Mouse (Mus musculus) granulocyte monocyte progenitor cell, adult 5-6 weeks (primary cell): ENCODE measurements at regions not wholly inside any gene's neighbourhood (a gene's known extent, or its start where the extent isn't known, plus 50 kb on each side); places are given as distances from the start of the nearest gene placed in this dataset.
A peak's percentile ranks its signal among the peaks of the same experiment; 100 is the strongest.

Source experiments
- ATAC-seq: replicated peaks from 2 replicates; pipeline ENCODE4 v1.8.0; 2016; ENCODE audit warnings: mild to moderate bottlenecking, moderate TSS enrichment, inconsistent platforms; ENCODE audit not compliant: poor library complexity, severe bottlenecking

DNA sequence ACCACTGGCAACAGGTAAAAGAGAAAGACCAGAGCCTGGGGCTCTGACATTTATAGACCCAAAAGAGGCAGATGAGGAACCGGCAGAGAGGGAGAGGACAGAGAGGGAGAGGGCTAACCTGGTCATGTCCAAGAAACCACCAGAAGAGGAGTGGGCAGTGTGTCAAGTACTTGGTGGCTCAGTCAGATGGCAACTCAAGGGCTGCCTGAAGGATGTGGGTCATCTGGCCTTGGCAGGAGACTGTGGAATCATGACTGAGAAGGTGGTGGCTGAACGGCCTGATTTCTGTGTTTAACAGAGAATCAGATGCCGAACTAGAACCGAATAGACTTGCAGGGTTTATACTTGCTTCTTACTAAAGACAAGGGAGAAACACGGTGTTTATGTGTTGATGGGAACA, 87.9 kb downstream of the Zfp706 start:
- ATAC-seq: no peak

DNA sequence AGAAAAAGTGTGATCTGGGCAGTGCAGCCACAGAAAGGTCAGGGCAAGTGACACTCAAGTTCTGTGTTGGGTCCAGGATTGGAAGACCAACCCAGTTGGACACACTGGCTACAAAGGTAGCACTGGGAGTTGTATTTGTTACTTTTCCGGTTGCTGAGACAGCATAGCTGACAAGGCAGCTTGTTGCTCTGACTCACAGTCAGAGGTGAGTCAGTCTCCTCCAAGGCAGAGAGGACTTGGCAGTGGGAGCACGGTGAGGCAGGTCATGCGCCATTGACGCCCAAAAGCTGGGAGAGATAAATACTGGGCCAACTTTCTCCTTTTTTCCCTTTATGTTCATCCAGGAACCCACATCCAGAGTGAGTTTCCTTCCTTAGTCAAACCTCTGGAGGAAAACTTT, 88.4 kb downstream of the Zfp706 start:
- no peak for ATAC-seq

DNA sequence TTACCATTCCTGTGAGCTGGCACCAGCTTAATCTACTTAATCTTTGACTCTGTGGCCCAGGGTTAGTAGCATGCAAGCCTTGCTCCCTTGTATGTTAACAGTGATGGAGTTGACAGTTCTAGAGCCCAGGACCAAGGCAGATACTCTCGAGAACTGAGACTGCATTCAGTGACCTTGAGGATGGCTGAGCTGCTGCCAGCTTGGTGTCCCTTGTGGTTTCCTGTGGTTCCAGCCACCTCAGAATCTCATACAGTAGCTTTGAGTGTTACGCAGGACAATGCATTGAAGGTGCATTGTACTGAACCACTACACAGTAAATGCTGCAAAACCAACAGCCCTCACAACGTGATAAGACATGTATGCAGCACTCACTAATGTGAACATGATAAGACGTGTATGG, 90.6 kb downstream of the Zfp706 start:
- ATAC-seq: no peak

DNA sequence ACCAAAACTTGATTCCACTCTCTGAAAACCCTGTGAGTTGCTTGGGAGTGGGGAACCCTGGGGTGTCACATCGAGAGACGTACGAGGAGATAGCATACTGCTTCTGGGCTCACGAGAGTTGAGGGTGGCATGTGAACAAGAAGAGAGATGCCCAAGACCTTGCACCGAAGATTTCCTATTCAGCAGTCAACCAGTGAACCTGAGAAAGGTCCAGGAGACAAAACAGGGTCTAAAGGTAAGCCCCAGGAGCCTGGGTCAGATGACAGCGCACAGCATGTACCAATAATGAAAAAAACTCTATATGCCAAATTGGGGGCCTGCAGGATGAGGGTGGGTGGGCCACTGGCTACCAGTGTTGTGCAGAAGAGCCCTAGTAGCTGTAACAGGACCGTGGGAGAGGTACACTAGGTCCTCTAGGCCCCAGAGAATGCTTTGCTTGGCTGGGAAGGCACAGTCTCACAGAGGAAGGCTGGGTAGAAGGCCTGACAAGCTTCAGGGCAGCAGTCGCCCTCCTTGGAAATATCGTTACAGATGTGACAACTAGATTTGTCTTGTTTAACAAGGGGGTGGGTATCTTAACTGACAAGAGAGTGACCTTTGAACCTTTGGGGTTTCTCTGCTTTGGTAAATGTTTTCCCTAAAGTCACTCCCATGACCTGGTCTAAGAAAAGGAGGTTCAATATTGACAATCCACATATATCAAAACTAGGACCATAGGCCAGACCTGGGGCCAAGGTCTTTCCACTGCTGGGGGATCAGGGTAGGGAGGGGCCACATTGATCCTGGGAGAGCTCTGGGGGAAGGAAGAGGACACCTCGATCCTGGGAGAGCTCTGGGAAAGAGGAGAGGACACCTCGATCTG, 93.1 kb downstream of the Zfp706 start:
- no peak for ATAC-seq

DNA sequence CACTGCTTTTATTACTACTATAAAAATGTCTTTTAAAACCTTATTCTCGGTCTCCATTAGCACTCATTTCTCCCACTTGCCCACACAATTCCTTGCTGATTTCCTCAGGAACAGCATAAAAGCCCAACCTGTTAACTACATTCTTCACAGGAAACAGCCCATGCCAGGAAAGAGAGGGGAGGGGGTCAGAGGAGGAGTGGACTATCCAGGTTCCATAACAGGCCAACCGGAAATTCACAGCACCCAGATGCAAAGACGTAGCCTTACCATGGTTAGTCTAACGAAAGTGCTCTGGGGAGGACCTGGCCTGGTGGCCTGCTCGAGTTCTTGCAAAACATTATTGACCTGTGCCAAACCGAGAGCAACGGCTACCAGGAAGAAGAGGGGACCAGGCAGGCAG, 94.3 kb downstream of the Zfp706 start:
- ATAC-seq: no peak

DNA sequence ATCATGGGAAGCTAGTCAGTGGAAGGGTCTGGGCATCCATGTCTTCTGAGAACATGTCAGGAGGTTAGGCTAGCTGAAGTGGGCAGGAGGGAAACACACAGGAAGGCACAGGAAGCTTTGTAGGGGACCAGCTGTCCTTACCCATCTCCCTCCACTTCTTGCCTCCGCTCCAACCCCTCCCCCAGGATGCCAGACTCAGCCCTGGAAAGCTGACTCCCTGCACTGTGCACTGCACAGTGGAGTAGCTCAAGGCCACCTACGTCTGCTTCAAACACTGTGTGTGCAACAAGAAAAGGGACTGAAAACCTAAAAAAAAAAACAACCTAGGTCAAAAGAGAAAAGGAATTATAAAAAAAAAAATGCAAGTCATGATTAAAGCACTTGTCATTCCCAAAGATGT, 97.3 kb downstream of the Zfp706 start:
- ATAC-seq: no peak

DNA sequence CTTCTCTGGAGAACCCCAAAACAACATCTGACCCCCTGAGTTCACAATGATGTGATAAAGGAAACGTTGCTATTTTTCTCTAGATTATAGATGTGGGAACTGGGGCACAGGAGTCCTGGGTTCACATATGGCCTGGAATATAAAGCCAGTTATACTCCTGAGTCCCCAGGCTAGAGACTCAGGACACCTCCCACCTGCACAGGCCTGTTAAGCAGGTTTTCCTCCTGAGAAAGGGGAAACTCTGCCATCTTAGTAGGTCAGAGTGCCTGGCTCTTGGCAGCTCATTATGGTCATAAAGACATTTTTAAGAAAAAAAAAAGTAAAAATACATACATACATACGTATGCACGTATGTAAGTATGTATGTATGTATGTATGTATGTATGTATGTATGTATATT, 98.1 kb downstream of the Zfp706 start:
- no peak for ATAC-seq

DNA sequence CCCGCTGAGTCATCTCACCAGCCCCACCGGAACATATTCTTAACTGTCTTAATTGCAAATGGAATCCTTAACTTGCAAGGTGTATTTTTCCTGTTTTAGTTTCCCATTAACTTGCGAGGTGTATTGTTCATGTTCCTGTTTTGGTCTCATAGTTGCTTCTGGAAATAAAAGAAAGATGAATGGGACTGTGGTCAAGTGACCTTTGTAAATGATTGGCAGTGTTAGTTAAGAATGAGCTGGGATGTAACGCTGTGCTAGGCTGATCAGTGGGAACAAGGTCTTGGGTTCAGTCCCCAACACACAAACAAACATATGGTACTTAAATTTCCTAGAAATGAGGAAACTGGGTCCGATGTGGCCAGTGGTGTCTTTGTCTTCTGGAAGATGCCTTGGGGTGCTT, 100.8 kb downstream of the Zfp706 start:
- ATAC-seq: no peak

DNA sequence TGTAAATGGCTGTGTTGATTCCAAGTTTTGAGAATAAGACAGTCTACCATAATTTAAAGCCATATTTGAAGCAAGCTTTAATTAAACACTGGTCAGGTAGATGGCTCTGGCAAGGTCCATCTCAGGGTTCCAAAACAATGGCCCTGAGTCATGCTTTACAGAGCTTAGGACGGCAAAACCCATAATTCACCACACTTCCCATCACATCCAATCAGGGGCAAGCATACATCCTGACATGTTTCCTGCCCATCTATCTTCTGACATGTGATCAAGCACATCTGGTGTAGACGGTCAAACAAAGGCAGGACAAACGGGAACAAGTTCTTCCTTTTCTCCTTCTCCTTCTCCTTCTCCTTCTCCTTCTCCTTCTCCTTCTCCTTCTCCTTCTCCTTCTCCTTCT, 101.5 kb downstream of the Zfp706 start:
- no peak for ATAC-seq

DNA sequence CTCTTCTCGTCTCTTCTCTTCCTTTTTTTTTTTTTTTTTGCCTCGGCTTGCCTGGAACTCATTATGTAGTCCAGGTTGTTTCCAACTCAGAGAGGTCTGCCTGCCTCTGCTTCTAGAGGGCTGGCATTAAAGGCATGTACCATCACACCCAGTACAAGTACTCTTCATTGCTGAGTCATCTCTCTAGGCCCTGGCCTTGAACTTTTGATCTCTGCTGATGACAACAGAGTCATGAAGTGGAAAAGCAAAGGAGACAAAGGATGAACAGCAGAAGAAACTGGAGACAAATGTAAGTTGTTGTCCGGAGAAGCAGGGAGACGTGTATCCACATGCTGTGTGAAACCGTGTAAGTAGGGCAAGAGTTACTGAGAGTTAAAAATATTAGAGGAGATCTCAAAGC, 103.7 kb downstream of the Zfp706 start:
- ATAC-seq: no peak

DNA sequence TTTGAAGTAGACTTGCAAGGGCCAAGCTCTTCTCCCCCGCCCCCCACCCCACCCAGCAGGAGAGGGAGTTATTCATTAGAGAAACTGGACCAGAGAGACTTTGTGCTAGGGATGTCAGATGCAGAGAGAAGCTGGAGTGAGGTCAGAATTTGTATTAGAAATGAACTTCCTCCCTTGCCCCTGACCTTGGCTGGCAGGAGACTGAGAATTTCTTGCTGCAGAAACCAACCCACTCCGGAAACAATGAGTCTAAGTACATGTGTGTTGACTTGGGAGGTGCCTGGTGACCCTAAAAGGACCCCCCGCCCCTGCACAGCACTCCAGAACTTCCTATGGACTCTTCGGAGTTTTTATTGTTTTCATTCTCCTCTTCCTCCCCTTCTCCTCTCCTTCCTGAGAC, 104.3 kb downstream of the Zfp706 start:
- peak; percentile 14; the same call in 1 of the 2 replicates for ATAC-seq

DNA sequence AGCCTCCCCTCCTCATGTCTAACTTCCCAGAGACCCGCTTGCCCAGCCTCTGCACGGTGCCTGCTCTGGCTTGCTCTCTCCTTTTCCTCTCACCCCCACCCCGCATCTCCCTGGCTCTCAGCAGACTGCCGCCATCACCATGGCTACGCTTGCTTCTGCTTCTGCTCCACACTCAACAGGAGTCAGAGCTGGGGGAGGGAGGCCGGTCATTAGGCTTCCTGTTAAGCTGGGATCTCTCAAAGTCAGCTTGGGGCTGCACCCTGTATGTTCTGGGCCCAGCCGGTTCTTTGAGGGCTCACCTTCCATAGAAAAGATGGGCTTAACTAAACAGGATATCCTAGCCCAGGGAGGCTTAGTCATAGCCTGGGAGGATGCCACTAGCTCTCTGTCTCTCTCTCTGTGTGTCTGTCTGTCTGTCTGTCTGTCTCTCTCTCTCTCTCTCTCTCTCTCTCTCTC, 105.7 kb downstream of the Zfp706 start:
- peak; percentile 71 for ATAC-seq

DNA sequence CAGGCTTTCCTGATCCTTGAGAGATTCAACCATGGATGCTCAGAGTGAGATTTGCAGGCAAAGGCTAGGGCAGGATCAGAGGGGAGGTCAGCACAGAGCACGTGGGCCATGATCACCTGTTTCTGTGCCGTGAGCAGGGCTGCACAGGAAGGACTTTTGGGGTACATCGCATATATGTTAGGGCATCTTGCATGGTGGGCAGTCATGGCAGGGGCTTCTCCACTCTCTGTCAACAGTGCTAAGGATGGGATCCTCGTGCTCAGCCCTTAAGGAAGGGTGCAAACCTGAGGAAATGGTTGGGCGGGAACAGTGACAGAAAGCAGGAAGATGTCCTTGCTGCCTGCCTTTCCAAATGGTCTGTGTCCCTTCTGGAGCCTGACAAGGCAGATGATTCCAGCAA, 106.2 kb downstream of the Zfp706 start:
- no peak for ATAC-seq

DNA sequence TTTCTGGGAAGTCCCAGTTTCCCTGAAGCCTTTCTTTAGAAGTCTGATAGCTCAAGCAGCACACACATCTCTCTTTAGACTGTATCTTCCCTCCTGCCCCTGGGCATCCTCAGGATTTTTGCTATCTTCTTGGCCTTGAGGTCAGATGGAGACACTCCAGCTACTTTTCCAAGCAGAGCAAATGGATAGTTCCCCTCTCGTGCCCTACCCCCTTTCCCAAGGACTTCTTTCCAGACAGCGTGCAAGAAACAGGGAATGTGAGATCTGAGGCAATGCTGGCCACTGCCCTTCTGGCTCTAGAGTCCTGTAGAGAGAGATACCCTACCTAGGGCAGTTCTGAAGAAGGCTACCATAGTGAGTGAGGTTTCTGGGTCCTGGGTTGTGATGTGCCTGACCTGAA, 106.6 kb downstream of the Zfp706 start:
- ATAC-seq: no peak

DNA sequence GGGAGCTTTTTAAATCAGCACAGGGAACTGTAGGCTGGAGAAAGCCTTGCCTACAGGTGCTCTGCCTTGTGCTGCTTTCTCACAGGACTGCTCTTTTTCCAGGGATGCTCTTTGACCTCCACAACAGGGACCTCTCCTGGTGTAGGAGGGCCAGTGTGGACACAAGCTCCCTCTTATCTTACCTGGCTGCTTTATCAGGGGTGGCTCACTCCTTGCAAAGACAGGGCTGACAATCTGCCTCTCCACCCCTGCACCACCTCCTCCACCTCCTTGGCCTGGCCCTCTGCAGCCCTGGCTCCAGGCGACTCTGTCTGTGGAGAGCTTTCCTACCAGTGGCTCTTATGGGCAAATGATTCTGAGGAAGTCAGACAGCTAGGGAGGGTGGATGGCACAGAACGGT, 107.7 kb downstream of the Zfp706 start:
- ATAC-seq: no peak

DNA sequence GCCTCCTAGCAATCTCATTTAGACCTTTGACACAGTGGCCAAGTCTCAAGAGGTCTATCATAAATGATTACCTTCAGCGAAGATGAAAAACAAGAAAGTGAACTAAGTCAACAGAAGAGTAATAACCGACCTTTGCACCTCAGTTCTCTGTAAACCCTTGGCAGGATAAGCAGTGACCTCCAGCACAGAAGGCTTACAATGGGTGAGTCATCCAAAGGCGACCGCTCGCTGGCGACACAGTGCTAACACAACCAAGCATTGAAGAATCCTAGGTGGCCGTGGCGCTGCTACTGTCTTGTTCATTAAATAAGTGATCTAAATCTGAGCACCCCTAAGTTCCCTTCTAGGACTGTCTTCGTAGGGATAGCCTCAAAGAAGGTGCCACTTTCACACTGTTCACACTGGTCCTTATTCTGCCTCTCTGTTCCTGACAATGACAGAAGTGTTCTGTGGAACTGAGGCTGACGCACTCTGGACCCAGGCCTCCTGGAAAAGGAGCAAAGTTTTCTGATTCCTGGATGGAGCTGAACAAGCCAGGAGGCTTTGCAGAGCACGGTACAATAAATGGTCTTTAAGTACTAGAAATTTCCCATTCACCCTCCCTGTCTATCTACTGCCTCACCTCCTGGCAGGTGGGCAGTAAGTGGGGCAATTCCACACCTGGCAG, 108.6 kb downstream of the Zfp706 start:
- ATAC-seq: no peak

DNA sequence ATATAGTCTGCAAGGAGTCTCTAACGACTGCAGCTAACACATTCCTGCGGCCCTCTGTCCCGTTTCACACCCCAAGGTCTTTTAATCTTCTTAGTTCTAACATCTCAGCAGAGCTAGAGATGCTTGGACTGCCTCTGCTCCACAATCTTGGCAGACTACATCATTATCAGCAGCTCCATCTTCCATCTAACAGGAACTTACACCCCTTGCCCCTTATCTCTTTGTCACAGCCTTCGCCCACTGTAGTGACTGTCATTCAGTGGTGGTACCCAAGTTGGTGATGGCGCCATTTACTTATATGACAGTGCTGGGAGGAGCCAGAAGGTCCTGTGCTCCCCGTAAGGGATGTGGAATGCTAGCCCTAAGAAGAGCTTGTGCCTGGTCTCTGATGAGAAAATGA, 109.2 kb downstream of the Zfp706 start:
- ATAC-seq: no peak

DNA sequence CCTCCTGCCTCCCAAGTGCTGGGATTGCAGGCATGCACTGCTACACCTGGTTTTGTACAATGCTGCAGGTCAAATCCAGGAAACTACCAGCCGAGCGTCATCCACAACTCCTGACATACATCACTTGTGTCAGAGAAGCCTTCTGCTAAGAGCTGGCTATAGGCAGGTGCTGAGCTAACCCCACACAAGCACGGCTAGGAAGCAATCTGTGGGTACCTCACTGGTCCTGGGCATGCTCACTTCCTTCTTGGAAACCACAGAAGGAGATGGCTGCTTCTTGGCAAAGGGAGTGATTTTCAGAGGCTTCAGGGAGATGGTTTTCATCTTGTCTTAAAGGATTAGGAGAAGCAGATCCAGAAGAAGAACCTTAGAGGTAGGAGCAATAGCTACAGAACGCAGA, 111.3 kb downstream of the Zfp706 start:
- ATAC-seq: peak; percentile 75

DNA sequence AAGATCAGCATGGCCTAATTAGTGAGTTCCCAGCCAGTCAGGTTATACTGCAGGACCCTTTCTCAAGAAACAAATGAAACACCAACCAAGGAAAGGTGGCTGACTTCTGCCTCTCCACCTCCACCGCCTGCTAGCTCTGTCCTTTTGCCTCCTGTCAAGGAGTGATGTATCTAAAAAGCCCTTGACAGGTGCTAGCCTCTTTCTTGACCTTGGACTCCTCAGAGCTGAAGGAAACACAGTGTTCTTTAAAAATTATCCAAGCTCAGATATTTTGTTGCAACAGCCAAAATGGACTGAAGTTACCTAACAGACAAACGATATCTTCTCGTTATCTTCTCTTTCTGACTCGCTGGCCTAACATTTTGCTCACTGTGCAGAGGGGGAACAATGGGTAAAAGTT, 112.5 kb downstream of the Zfp706 start:
- ATAC-seq: no peak

DNA sequence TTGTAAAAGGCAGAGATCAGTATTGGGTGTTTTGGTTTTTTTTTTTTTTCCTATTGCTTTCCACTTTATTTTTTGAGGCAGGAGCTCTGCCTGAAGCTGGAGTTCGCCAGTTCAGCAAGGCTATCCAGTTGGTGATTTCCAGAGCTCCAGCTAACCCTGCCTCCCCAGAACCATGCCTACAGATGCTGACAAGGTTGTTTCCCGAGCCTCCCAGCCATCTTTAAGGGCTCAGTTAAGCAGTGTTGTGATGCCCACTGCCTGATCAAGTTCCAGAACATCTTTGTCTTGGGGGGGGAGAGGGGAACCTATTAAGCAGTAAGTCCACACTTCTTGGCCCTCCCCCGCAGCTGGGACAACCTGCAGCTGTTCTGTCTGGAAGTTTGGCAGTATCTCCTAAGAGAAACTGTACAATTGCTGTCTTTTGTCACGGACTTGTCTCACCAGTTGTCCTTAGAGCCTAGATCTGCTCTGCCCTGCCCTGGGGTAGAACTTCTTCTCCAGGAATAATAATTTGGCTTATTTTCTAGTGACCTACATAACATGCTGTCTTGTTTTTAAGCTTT, 114.1 kb downstream of the Zfp706 start:
- ATAC-seq: no peak

DNA sequence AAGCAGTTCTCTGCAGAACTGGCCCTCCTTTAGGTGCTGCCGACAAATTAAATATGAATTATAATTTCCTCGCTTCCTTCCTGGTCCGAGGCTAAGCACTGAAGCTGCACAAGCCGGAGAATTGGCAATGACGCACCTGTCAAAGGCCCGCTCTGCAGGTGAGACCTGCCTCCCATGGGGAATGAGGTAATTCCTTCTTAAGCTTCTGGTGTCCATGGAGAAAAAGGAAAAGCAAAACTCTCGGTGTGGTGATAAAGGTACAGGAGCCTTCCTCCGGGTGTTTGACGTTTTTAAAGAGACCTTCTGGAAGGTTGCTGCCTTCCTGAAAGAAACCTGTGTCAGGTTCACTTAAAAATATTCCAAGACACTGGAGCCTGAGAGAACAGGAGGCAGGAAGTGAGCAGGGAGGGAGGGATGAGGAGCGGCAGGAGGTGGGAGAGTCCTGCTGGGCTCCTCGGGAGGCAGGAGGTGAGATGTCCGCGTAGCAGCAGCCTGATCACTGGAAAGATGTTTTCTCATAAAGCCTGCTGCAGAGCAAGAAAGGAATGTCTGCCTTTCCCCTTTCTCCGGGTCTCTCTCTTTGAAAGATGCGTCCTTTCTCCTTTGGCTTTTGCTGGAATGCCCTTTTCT, 114.9 kb downstream of the Zfp706 start:
- ATAC-seq: no peak
